Mouse (Mus musculus): ENCODE measurements around the gene Patj. TPM values are rescaled to one million over a fixed set of nuclear protein-coding genes. Genes with fewer than 3 reads are reported as not detected.

The Patj gene
- total and polyA plus RNA-seq, 2 experiments from 2014 or later: 11.6 to 24.6 TPM

- WGBS: 91% methylated on average over 8 of the region's 8 CpGs
- no peak for ATAC-seq
- no peaks in the 10 kb centered on the region for H3K9me3 ChIP-seq (ENCODE audit: low read length)
- no peaks in the 10 kb centered on the region for H3K4me1 ChIP-seq (ENCODE audit: insufficient read depth, low read length)
- H3K4me2 ChIP-seq (ENCODE audit: low read depth, low read length): no peak overlapping the region
- no peak overlapping the region for H3K4me3 ChIP-seq (ENCODE audit: low read length)
- no peaks in the 10 kb centered on the region for H3K36me3 ChIP-seq (ENCODE audit: insufficient read depth, low read length)
- no peak overlapping the region for H3K9ac ChIP-seq (replicated peaks; ENCODE audit: low read length)
- DNase-seq (ENCODE audit: low spot score): no peak
- H3K27me3 ChIP-seq (ENCODE audit: insufficient read depth, low read length): no peaks in the 10 kb centered on the region
- no peak for TF ChIP-seq CTCF (IDR thresholded peaks at IDR 0.05; ENCODE audit: low read depth)
- no peak overlapping the region for H3K27ac ChIP-seq
Observed at GRCm38 (mm10) chr4:98455910-98456309, 60.3 kb downstream of the Patj start.

- no peaks in the 10 kb centered on the region for H3K9me3 ChIP-seq (ENCODE audit: low read length)
- H3K27me3 ChIP-seq (ENCODE audit: insufficient read depth, low read length): no peaks in the 10 kb centered on the region
- no peak overlapping the region for H3K27ac ChIP-seq
- no peak for TF ChIP-seq CTCF (IDR thresholded peaks at IDR 0.05; ENCODE audit: low read depth)
- no peak overlapping the region for H3K4me3 ChIP-seq (ENCODE audit: low read length)
- H3K4me2 ChIP-seq (ENCODE audit: low read depth, low read length): no peak overlapping the region
- WGBS: 92% methylated on average over 2 of the region's 2 CpGs
- H3K36me3 ChIP-seq (ENCODE audit: insufficient read depth, low read length): no peaks in the 10 kb centered on the region
- H3K9ac ChIP-seq (replicated peaks; ENCODE audit: low read length): no peak overlapping the region
- DNase-seq (ENCODE audit: low spot score) (no peak), ATAC-seq (no peak)
- H3K4me1 ChIP-seq (ENCODE audit: insufficient read depth, low read length): no peaks in the 10 kb centered on the region
Observed at GRCm38 (mm10) chr4:98461804-98462341, 66.3 kb downstream of the Patj start.

GRCm38 (mm10) chr4:98465476-98465875 is 69.9 kb downstream of the Patj start:
- no peaks in the 10 kb centered on the region for H3K27me3 ChIP-seq (ENCODE audit: insufficient read depth, low read length)
- H3K9me3 ChIP-seq (ENCODE audit: low read length): no peaks in the 10 kb centered on the region
- DNase-seq (ENCODE audit: low spot score): no peak
- H3K27ac ChIP-seq: no peak overlapping the region
- H3K36me3 ChIP-seq (ENCODE audit: insufficient read depth, low read length): no peaks in the 10 kb centered on the region; the same call in 1 of the 2 replicates
- H3K4me2 ChIP-seq (ENCODE audit: low read depth, low read length): no peak overlapping the region
- 97% methylated on average over 1 of the region's 1 CpGs for WGBS
- TF ChIP-seq CTCF (IDR thresholded peaks at IDR 0.05; ENCODE audit: low read depth): no peak
- H3K9ac ChIP-seq (replicated peaks; ENCODE audit: low read length): no peak overlapping the region
- ATAC-seq: no peak
- no peak overlapping the region for H3K4me3 ChIP-seq (ENCODE audit: low read length)
- no peaks in the 10 kb centered on the region for H3K4me1 ChIP-seq (ENCODE audit: insufficient read depth, low read length)

GRCm38 (mm10) chr4:98465886-98466285 is 70.3 kb downstream of the Patj start:
- Histone ChIP-seq H3K4me2 (ENCODE audit: low read depth, low read length) (no peak overlapping the region), H3K4me1 (ENCODE audit: insufficient read depth, low read length) (no peaks in the 10 kb centered on the region), H3K9me3 (ENCODE audit: low read length) (no peaks in the 10 kb centered on the region), H3K27me3 (ENCODE audit: insufficient read depth, low read length) (no peaks in the 10 kb centered on the region), H3K36me3 (ENCODE audit: insufficient read depth, low read length) (no peaks in the 10 kb centered on the region; the same call in 1 of the 2 replicates), H3K9ac (replicated peaks; ENCODE audit: low read length) (no peak overlapping the region), H3K27ac (no peak overlapping the region), H3K4me3 (ENCODE audit: low read length) (no peak overlapping the region)
- 85% methylated on average over 2 of the region's 2 CpGs for WGBS
- DNase-seq (ENCODE audit: low spot score) (no peak), ATAC-seq (no peak)
- no peak for TF ChIP-seq CTCF (IDR thresholded peaks at IDR 0.05; ENCODE audit: low read depth)

GRCm38 (mm10) chr4:98471376-98471775 is 75.8 kb downstream of the Patj start:
- Histone ChIP-seq H3K9ac (replicated peaks; ENCODE audit: low read length) (no peak overlapping the region), H3K4me2 (ENCODE audit: low read depth, low read length) (no peak overlapping the region), H3K27ac (no peak overlapping the region), H3K9me3 (ENCODE audit: low read length) (no peaks in the 10 kb centered on the region), H3K4me1 (ENCODE audit: insufficient read depth, low read length) (no peaks in the 10 kb centered on the region), H3K36me3 (ENCODE audit: insufficient read depth, low read length) (no peaks in the 10 kb centered on the region; the same call in 1 of the 2 replicates), H3K27me3 (ENCODE audit: insufficient read depth, low read length) (no peaks in the 10 kb centered on the region), H3K4me3 (ENCODE audit: low read length) (no peak overlapping the region)
- DNase-seq (ENCODE audit: low spot score): no peak
- no peak for ATAC-seq
- no peak for TF ChIP-seq CTCF (IDR thresholded peaks at IDR 0.05; ENCODE audit: low read depth)
- 80% methylated on average over 7 of the region's 7 CpGs for WGBS

GRCm38 (mm10) chr4:98473491-98473890 is 77.9 kb downstream of the Patj start:
- no peak overlapping the region for H3K4me2 ChIP-seq (ENCODE audit: low read depth, low read length)
- no peak for ATAC-seq
- no peak overlapping the region for H3K9ac ChIP-seq (replicated peaks; ENCODE audit: low read length)
- H3K27ac ChIP-seq: no peak overlapping the region
- no peak overlapping the region for H3K4me3 ChIP-seq (ENCODE audit: low read length)
- DNase-seq (ENCODE audit: low spot score): peak; percentile 31
- no peaks in the 10 kb centered on the region; the same call in 1 of the 2 replicates for H3K36me3 ChIP-seq (ENCODE audit: insufficient read depth, low read length)
- WGBS: 43% methylated on average over 3 of the region's 3 CpGs
- no peak for TF ChIP-seq CTCF (IDR thresholded peaks at IDR 0.05; ENCODE audit: low read depth)
- H3K27me3 ChIP-seq (ENCODE audit: insufficient read depth, low read length): no peaks in the 10 kb centered on the region
- no peaks in the 10 kb centered on the region for H3K9me3 ChIP-seq (ENCODE audit: low read length)
- H3K4me1 ChIP-seq (ENCODE audit: insufficient read depth, low read length): no peaks in the 10 kb centered on the region

GRCm38 (mm10) chr4:98478005-98478404 is 82.4 kb downstream of the Patj start:
- Histone ChIP-seq H3K27me3 (ENCODE audit: insufficient read depth, low read length) (no peaks in the 10 kb centered on the region), H3K27ac (no peak overlapping the region), H3K4me1 (ENCODE audit: insufficient read depth, low read length) (no peaks in the 10 kb centered on the region), H3K9me3 (ENCODE audit: low read length) (no peaks in the 10 kb centered on the region), H3K4me2 (ENCODE audit: low read depth, low read length) (no peak overlapping the region), H3K36me3 (ENCODE audit: insufficient read depth, low read length) (no peaks in the 10 kb centered on the region), H3K9ac (replicated peaks; ENCODE audit: low read length) (no peak overlapping the region), H3K4me3 (ENCODE audit: low read length) (no peak overlapping the region)
- DNase-seq (ENCODE audit: low spot score): no peak
- WGBS: 69% methylated on average over 3 of the region's 3 CpGs
- no peak for TF ChIP-seq CTCF (IDR thresholded peaks at IDR 0.05; ENCODE audit: low read depth)
- no peak for ATAC-seq

All from hindbrain, postnatal 0 days (tissue).